Mouse (Mus musculus) heart, embryonic 14.5 days (tissue): ENCODE results near the gene Arhgap17. TPM values are rescaled to one million over a fixed set of nuclear protein-coding genes. Genes with fewer than 3 reads are reported as not detected.

Source experiments
- ATAC-seq: fragments of 200-750 bp; cut with Nextera tagmentation; 2 replicates; pipeline ENCODE4 v1.8.0; 2017; ENCODE audit warnings: low read depth, moderate TSS enrichment; ENCODE audit not compliant: insufficient number of reproducible peaks, insufficient read depth, low FRiP score
- H3K27ac ChIP-seq, 2 experiments: fragments of 200-500 bp in 1 of 2; fragments of 300-500 bp in 1 of 2; sonication (generic) in 1 of 2; replicated peaks in 1 of 2; 2 replicates each; pipeline ENCODE4 v1.5.1; 2012 to 2014; ENCODE audit warnings: low read depth in 2 of 2, low read length in 2 of 2, control low read depth in 1 of 2, mild to moderate bottlenecking in 1 of 2, mixed read lengths in 1 of 2; ENCODE audit not compliant: control insufficient read depth in 1 of 2, insufficient read depth in 1 of 2
- H3K27me3 ChIP-seq: fragments of 300-500 bp; sonication (generic); 2 replicates; pipeline ENCODE4 v1.6.1; 2014; ENCODE audit warnings: mild to moderate bottlenecking, low read length, control low read depth; ENCODE audit not compliant: control insufficient read depth, insufficient read depth
- H3K36me3 ChIP-seq: fragments of 300-500 bp; sonication (generic); 2 replicates; pipeline ENCODE4 v1.6.1; 2014; ENCODE audit warnings: mild to moderate bottlenecking, control low read depth, low read length, mixed read lengths; ENCODE audit not compliant: control insufficient read depth, insufficient read depth
- H3K4me1 ChIP-seq, 2 experiments: fragments of 200-500 bp in 1 of 2; fragments of 300-500 bp in 1 of 2; sonication (generic) in 1 of 2; 2 replicates each; pipeline ENCODE4 v1.6.1; 2012 to 2014; ENCODE audit warnings: low read length in 2 of 2, control low read depth in 1 of 2, mixed read lengths in 1 of 2; ENCODE audit not compliant: control insufficient read depth in 2 of 2, insufficient read depth in 2 of 2
- H3K4me2 ChIP-seq: fragments of 300-500 bp; sonication (generic); 2 replicates; pipeline ENCODE4 v1.6.1; 2014; ENCODE audit warnings: mild to moderate bottlenecking, low read length
- H3K4me3 ChIP-seq, 2 experiments: fragments of 200-500 bp in 1 of 2; fragments of 300-500 bp in 1 of 2; sonication (generic) in 1 of 2; 2 replicates each; pipeline ENCODE4 v1.5.1; 2012 to 2014; ENCODE audit warnings: low read length in 2 of 2, mild to moderate bottlenecking in 2 of 2, control low read depth in 1 of 2, low read depth in 1 of 2, moderate library complexity in 1 of 2; ENCODE audit not compliant: control insufficient read depth in 1 of 2, insufficient read depth in 1 of 2
- H3K9ac ChIP-seq: fragments of 300-500 bp; sonication (generic); 2 replicates; pipeline ENCODE4 v1.6.1; 2014; ENCODE audit warnings: mild to moderate bottlenecking, low read length
- H3K9me3 ChIP-seq: fragments of 300-500 bp; sonication (generic); 2 replicates; pipeline ENCODE4 v1.6.1; 2016; ENCODE audit warnings: low read length, control low read depth; ENCODE audit not compliant: control insufficient read depth
- WGBS: fragments of 180-500 bp; shearing (Covaris S2); extraction: QIAGEN DNeasy Blood & Tissue Kit; methylation state at CpG from one replicate; pipeline ENCODE4 v1.1.7; 2014; 5-methylcytosine and 5-hydroxymethylcytosine counted together
- polyA plus RNA-seq: library from polyadenylated mRNA; unstranded; fragments of >200 nt; fragmentation: Nextera tagmentation; extraction: Ambion mirVana; gene quantifications from 2 replicates; pipeline ENCODE4 v1.2.1, GENCODE M21; 2014

Arhgap17 gene
- polyA plus RNA-seq, 1 experiment from 2014 or later: 19.2 TPM

DNA sequence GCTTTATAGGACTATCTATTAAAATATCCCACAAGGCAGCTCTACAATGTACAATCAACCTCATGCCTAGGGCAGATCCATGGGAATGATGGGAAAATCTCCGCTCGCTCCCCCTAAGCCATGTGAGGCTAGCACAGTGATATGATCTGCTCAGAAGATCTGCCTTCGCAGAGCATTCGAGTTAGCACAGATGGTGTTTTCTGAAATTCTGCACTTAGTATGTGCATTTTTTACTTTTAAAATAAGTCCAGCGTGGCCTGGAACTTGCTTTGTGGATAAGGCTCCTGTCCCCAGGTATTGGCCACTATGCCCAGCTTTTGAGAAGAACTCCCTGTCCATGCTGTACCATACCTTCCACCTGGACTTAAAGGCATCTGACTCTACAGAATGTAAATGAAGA is 83.8 kb downstream of the Arhgap17 start:
- Histone ChIP-seq H3K27ac (no peak overlapping the region), H3K4me1 (peaks cover 0 to 11% of the 10 kb centered on the region in 2 experiments; a peak in 3 of 4 replicates), H3K36me3 (peaks cover 54% of the 10 kb centered on the region), H3K4me2 (no peak overlapping the region), H3K9me3 (no peaks in the 10 kb centered on the region), H3K27me3 (no peaks in the 10 kb centered on the region), H3K4me3 (no peak overlapping the region), H3K9ac (no peak overlapping the region)
- ATAC-seq: no peak
- WGBS: 96% methylated on average over 5 of the region's 5 CpGs

GRCm38 (mm10) chr7:123283826-123284225 is 85.9 kb downstream of the Arhgap17 start:
- Histone ChIP-seq H3K27ac (no peak overlapping the region), H3K36me3 (peaks cover 51% of the 10 kb centered on the region), H3K9me3 (no peaks in the 10 kb centered on the region), H3K9ac (no peak overlapping the region), H3K27me3 (no peaks in the 10 kb centered on the region), H3K4me3 (no peak overlapping the region), H3K4me2 (no peak overlapping the region), H3K4me1 (peaks cover 0 to 11% of the 10 kb centered on the region in 2 experiments; a peak in 3 of 4 replicates)
- ATAC-seq: no peak
- WGBS: 39% methylated on average over 4 of the region's 4 CpGs

GRCm38 (mm10) chr7:123279797-123280196 is 89.9 kb downstream of the Arhgap17 start:
- 89% methylated on average over 4 of the region's 4 CpGs for WGBS
- Histone ChIP-seq H3K9ac (no peak overlapping the region), H3K36me3 (peaks cover 36% of the 10 kb centered on the region), H3K27ac (no peak overlapping the region), H3K4me1 (peaks cover 0 to 4% of the 10 kb centered on the region in 2 experiments; a peak in 3 of 4 replicates), H3K4me3 (no peak overlapping the region), H3K27me3 (no peaks in the 10 kb centered on the region), H3K4me2 (no peak overlapping the region), H3K9me3 (no peaks in the 10 kb centered on the region)
- no peak for ATAC-seq

DNA sequence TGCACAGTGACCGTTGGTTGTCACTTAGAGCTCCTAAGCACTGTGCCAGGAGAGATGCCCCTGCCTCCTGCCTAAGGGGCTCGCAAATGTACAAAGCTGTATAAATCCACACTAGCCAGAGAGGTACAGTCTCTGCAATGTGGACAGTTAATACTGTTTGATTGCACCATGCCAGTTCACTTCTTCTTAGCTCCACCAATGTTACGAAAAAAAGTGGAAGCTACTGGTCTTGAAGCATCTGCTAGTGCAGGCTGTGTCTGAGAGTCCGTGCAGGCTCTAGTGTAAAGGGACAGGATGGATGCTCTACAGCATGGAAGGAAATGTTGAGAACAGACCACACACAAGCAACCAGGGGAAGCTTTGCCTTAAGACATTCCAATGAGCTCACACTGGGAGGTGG is 93.1 kb downstream of the Arhgap17 start:
- Histone ChIP-seq H3K9me3 (no peaks in the 10 kb centered on the region), H3K36me3 (peaks cover 34% of the 10 kb centered on the region), H3K4me2 (no peak overlapping the region), H3K27me3 (no peaks in the 10 kb centered on the region), H3K9ac (no peak overlapping the region), H3K4me3 (no peak overlapping the region), H3K4me1 (peaks cover 0 to 5% of the 10 kb centered on the region in 2 experiments; a peak in 1 of 4 replicates), H3K27ac (no peak overlapping the region)
- 85% methylated on average over 4 of the region's 4 CpGs for WGBS
- ATAC-seq: no peak

DNA sequence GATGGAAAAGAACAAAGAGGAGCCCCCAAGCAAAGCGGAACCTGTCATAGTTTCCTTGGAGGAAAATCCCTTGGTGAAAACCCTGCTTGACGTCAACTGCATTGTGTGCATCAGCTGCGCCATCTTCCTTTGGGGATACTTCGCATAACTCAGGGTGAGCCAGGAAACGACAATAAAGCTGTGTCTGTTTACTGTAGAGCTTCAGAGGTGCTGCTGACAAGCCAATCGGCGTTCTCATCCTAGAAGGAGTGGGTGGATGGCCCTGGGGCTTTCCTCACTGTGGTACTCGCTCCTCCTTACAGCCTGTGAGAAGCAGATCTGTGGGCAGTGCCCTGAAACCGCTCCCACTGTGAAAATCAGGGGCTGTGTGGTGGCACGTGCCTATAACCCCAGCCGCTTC is 96.7 kb downstream of the Arhgap17 start:
- Histone ChIP-seq H3K27ac (no peak overlapping the region), H3K27me3 (no peaks in the 10 kb centered on the region), H3K9ac (no peak overlapping the region), H3K9me3 (no peaks in the 10 kb centered on the region), H3K4me3 (no peak overlapping the region), H3K4me1 (peaks cover 0 to 5% of the 10 kb centered on the region in 2 experiments; a peak in 1 of 4 replicates), H3K36me3 (peaks cover 8% of the 10 kb centered on the region; the same call in 1 of the 2 replicates), H3K4me2 (no peak overlapping the region)
- ATAC-seq: no peak
- WGBS: 44% methylated on average over 11 of the region's 11 CpGs

DNA sequence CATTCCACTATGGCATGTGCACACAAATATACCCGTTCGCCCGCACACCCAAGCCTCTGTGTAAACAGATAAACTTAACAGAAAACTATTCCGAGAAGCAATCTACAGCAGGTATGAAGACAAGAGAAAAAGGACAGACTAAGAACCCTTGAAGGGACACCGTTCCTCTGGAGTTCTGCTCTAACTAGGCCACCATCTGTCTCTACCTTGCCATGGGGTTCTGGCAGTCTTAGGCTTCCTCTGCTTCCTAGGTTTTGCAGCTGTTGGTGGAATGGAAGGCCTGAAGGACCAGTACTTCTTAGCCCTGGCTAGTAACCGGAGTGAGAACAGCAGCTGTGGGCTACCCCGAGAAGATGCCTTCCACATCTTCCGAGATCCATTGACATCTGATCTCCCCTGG is 111.6 kb downstream of the Arhgap17 start:
- Histone ChIP-seq H3K4me3 (no peak overlapping the region), H3K27me3 (no peaks in the 10 kb centered on the region), H3K36me3 (no peaks in the 10 kb centered on the region), H3K27ac (no peak overlapping the region), H3K9ac (no peak overlapping the region), H3K4me2 (no peak overlapping the region), H3K4me1 (peaks cover 6 to 7% of the 10 kb centered on the region in 2 experiments), H3K9me3 (no peaks in the 10 kb centered on the region)
- 50% methylated on average over 8 of the region's 8 CpGs for WGBS
- ATAC-seq: no peak

GRCm38 (mm10) chr7:123254196-123254970 is 115.3 kb downstream of the Arhgap17 start:
- Histone ChIP-seq H3K27me3 (no peaks in the 10 kb centered on the region), H3K27ac (no peak overlapping the region), H3K36me3 (no peaks in the 10 kb centered on the region), H3K9me3 (no peaks in the 10 kb centered on the region), H3K4me2 (no peak overlapping the region), H3K4me3 (no peak overlapping the region), H3K9ac (no peak overlapping the region), H3K4me1 (peaks cover 6 to 7% of the 10 kb centered on the region in 2 experiments)
- 85% methylated on average over 14 of the region's 14 CpGs for WGBS
- no peak for ATAC-seq
